In genomic region chr14:20431726-20432125, GRCm38 (mm10) we compare ENCODE assay signal across 15 mouse cellular contexts. TPM values are rescaled to one million over a fixed set of nuclear protein-coding genes. Genes with fewer than 3 reads are reported as not detected.
DNase-seq lines count a peak whose midpoint lies in the region; ATAC-seq and TF ChIP-seq lines count a peak whose summit lies in the region.
"Had no signal": no experiment of that assay in that cellular context is flagged by ENCODE, and none has a peak within 500 bp of the region (broad histone marks: within the 10 kb centered on the region; RNA-seq: fewer than 3 reads in every experiment).

No protein-coding gene starts in this region.

- H3K27me3 ChIP-seq in limb, embryonic 14.5 days (ENCODE audit: control insufficient read depth, insufficient read depth, low read length) = no peaks in the 10 kb centered on the region
- no peaks in the 10 kb centered on the region for H3K27me3 ChIP-seq in limb, embryonic 10.5 days (ENCODE audit: low read depth, poor library complexity, severe bottlenecking)
- H3K27me3 ChIP-seq in myocyte (ENCODE audit: control insufficient read depth, insufficient read depth, insufficient read length) = no peaks in the 10 kb centered on the region
- no peaks in the 10 kb centered on the region for H3K27me3 ChIP-seq in forebrain, embryonic 16.5 days (replicated peaks; ENCODE audit: control insufficient read depth, insufficient read depth, low read length)
- H3K27me3 ChIP-seq: forebrain, embryonic 13.5 days; heart, embryonic 12.5 days; hindbrain, embryonic 12.5 days had no signal

- no peak overlapping the region for H3K4me3 ChIP-seq in limb, embryonic 14.5 days (replicated peaks; ENCODE audit: low read length)
- H3K4me3 ChIP-seq in limb, embryonic 10.5 days = no peak overlapping the region
- H3K4me3 ChIP-seq in myocyte = no peak overlapping the region
- no peak overlapping the region for H3K4me3 ChIP-seq in forebrain, embryonic 16.5 days (replicated peaks; ENCODE audit: low read length)
- H3K4me3 ChIP-seq: forebrain, embryonic 13.5 days; heart, embryonic 12.5 days; hindbrain, embryonic 12.5 days had no signal

- H3K9me3 ChIP-seq in limb, embryonic 14.5 days (ENCODE audit: control insufficient read depth, low read length) = no peaks in the 10 kb centered on the region
- H3K9me3 ChIP-seq in limb, embryonic 10.5 days (replicated peaks) = no peaks in the 10 kb centered on the region
- no peaks in the 10 kb centered on the region for H3K9me3 ChIP-seq in forebrain, embryonic 16.5 days (ENCODE audit: control insufficient read depth, low read length)
- H3K9me3 ChIP-seq: forebrain, embryonic 13.5 days; hindbrain, embryonic 12.5 days had no signal

- no peak overlapping the region for H3ac ChIP-seq in myocyte (ENCODE audit: control insufficient read depth, insufficient read length)

- H3K27ac ChIP-seq in limb, embryonic 14.5 days (replicated peaks; ENCODE audit: low read depth, low read length) = no peak overlapping the region
- H3K27ac ChIP-seq in limb, embryonic 10.5 days = no peak overlapping the region
- no peak overlapping the region for H3K27ac ChIP-seq in forebrain, embryonic 16.5 days (ENCODE audit: low read length)
- H3K27ac ChIP-seq: forebrain, embryonic 13.5 days; hindbrain, embryonic 12.5 days had no signal

- no peak overlapping the region for H3K4me2 ChIP-seq in limb, embryonic 14.5 days (replicated peaks; ENCODE audit: low read depth, low read length, severe bottlenecking)
- H3K4me2 ChIP-seq in myocyte (ENCODE audit: low read depth) = peak overlapping the region; percentile 72
- no peak overlapping the region for H3K4me2 ChIP-seq in forebrain, embryonic 16.5 days (ENCODE audit: low read length)
- H3K4me2 ChIP-seq: forebrain, embryonic 13.5 days; heart, embryonic 12.5 days; hindbrain, embryonic 12.5 days had no signal

- H3K79me2 ChIP-seq in myocyte (ENCODE audit: control insufficient read depth, insufficient read depth) = no peaks in the 10 kb centered on the region

- TF ChIP-seq POLR2A in limb, embryonic 14.5 days (IDR thresholded peaks at IDR 0.05; ENCODE audit: borderline replicate concordance, extremely low read depth, insufficient read depth, insufficient read length) = no peak
- TF ChIP-seq POLR2A in myocyte (IDR thresholded peaks at IDR 0.05; ENCODE audit: insufficient read length, low read depth) = no peak

- no peak for ATAC-seq in limb, embryonic 14.5 days (ENCODE audit: low FRiP score, low read depth)
- no peak for ATAC-seq in forebrain, embryonic 16.5 days
- ATAC-seq: forebrain, embryonic 13.5 days; hindbrain, embryonic 16.5 days; inflammation-experienced regulatory T-cells, adult 6 months; intestine, postnatal 0 days had no signal

- no peaks in the 10 kb centered on the region for H3K4me1 ChIP-seq in limb, embryonic 14.5 days (ENCODE audit: control insufficient read depth, insufficient read depth, low read length)
- no peaks in the 10 kb centered on the region for H3K4me1 ChIP-seq in limb, embryonic 10.5 days
- no peaks in the 10 kb centered on the region for H3K4me1 ChIP-seq in forebrain, embryonic 16.5 days (replicated peaks; ENCODE audit: control insufficient read depth, insufficient read depth, low read length)
- H3K4me1 ChIP-seq: forebrain, embryonic 13.5 days; heart, embryonic 12.5 days; hindbrain, embryonic 12.5 days had no signal

- no peaks in the 10 kb centered on the region for H3K36me3 ChIP-seq in limb, embryonic 14.5 days (ENCODE audit: control insufficient read depth, insufficient read depth, low read length)
- H3K36me3 ChIP-seq in limb, embryonic 10.5 days = no peaks in the 10 kb centered on the region
- no peaks in the 10 kb centered on the region for H3K36me3 ChIP-seq in myocyte (ENCODE audit: control insufficient read depth, insufficient read depth)
- no peaks in the 10 kb centered on the region for H3K36me3 ChIP-seq in forebrain, embryonic 16.5 days (ENCODE audit: control insufficient read depth, insufficient read depth)
- H3K36me3 ChIP-seq: heart, embryonic 12.5 days; hindbrain, embryonic 12.5 days had no signal

- WGBS in limb, embryonic 14.5 days = 63% methylated on average over 6 of the region's 6 CpGs
- WGBS in limb, embryonic 10.5 days = 82% methylated on average over 6 of the region's 6 CpGs
- WGBS in forebrain, embryonic 16.5 days = 81% methylated on average over 6 of the region's 6 CpGs

- peak; percentile 6 for DNase-seq in limb, embryonic 14.5 days (ENCODE audit: low spot score)
- no peak for DNase-seq in limb, embryonic 10.5 days (ENCODE audit: low spot score)
- peak; percentile 85 for DNase-seq in fibroblast of lung, adult 2 months (ENCODE audit: low read depth)
- DNase-seq in kidney, postnatal 10 days = no peak
- DNase-seq: adrenal gland, adult 8-10 months; adrenal gland, postnatal 36 days; kidney, adult 8-10 months had no signal

- H3K9ac ChIP-seq in limb, embryonic 14.5 days (ENCODE audit: low read depth, low read length, severe bottlenecking) = no peak overlapping the region
- H3K9ac ChIP-seq in forebrain, embryonic 16.5 days (replicated peaks; ENCODE audit: low read depth, low read length) = no peak overlapping the region
- H3K9ac ChIP-seq: forebrain, embryonic 13.5 days; heart, embryonic 12.5 days; hindbrain, embryonic 12.5 days had no signal

TF ChIP-seq in myocyte, 11 proteins besides CTCF, POLR2A, EP300 and RAD21:
- no peak for TF ChIP-seq TCF3 (IDR thresholded peaks at IDR 0.05; ENCODE audit: insufficient read length, low read depth)

RNA-seq across cellular contexts. Expression of gene Cfap70, which starts 20.3 kb away (rescaled TPM):
- 0.18 and 0.30 TPM in 2 replicates for polyA plus RNA-seq in limb, embryonic 14.5 days (2012; rRNA removed)
- polyA plus RNA-seq in limb, embryonic 14.5 days (2014; fragmentation: Nextera tagmentation; extraction: Ambion mirVana) = 0.15 and 0.76 TPM in 2 replicates
- 0.29 and 0.90 TPM in 2 replicates for polyA plus RNA-seq in limb, embryonic 10.5 days (2016; fragmentation: Nextera tagmentation; extraction: Ambion mirVana)
- not detected for polyA plus RNA-seq in myocyte (2012; fragmentation: generic; extraction: Trizol)
- 0.65 and 1.1 TPM in 2 replicates for polyA plus RNA-seq in forebrain, embryonic 16.5 days (2015; fragmentation: Nextera tagmentation; extraction: Ambion mirVana)
- polyA plus RNA-seq: heart, embryonic 12.5 days; inflammation-experienced regulatory T-cells, adult 6 months; intestine, postnatal 0 days had no signal

RNA-seq across cellular contexts. Expression of gene Mrps16, which starts 38.3 kb away (rescaled TPM):
- 62.9 and 63.5 TPM in 2 replicates for polyA plus RNA-seq in limb, embryonic 14.5 days (2012; rRNA removed)
- polyA plus RNA-seq in limb, embryonic 14.5 days (2014; fragmentation: Nextera tagmentation; extraction: Ambion mirVana) = 99.0 and 99.7 TPM in 2 replicates
- polyA plus RNA-seq in limb, embryonic 10.5 days (2016; fragmentation: Nextera tagmentation; extraction: Ambion mirVana) = 90.4 TPM in 2 replicates
- 70.1 TPM for polyA plus RNA-seq in myocyte (2012; fragmentation: generic; extraction: Trizol)
- polyA plus RNA-seq in forebrain, embryonic 16.5 days (2015; fragmentation: Nextera tagmentation; extraction: Ambion mirVana) = 58.0 and 58.9 TPM in 2 replicates

RNA-seq across cellular contexts. Expression of gene Dnajc9, which starts 43.0 kb away (rescaled TPM):
- 104 and 132 TPM in 2 replicates for polyA plus RNA-seq in limb, embryonic 14.5 days (2012; rRNA removed)
- 151 and 152 TPM in 2 replicates for polyA plus RNA-seq in limb, embryonic 14.5 days (2014; fragmentation: Nextera tagmentation; extraction: Ambion mirVana)
- polyA plus RNA-seq in limb, embryonic 10.5 days (2016; fragmentation: Nextera tagmentation; extraction: Ambion mirVana) = 272 and 290 TPM in 2 replicates
- polyA plus RNA-seq in myocyte (2012; fragmentation: generic; extraction: Trizol) = 31.2 TPM
- polyA plus RNA-seq in forebrain, embryonic 16.5 days (2015; fragmentation: Nextera tagmentation; extraction: Ambion mirVana) = 181 and 189 TPM in 2 replicates

RNA-seq across cellular contexts. Expression of gene Anxa7, which starts 48.2 kb away (rescaled TPM):
- 50.5 and 52.8 TPM in 2 replicates for polyA plus RNA-seq in limb, embryonic 14.5 days (2012; rRNA removed)
- polyA plus RNA-seq in limb, embryonic 14.5 days (2014; fragmentation: Nextera tagmentation; extraction: Ambion mirVana) = 45.5 and 46.5 TPM in 2 replicates
- polyA plus RNA-seq in limb, embryonic 10.5 days (2016; fragmentation: Nextera tagmentation; extraction: Ambion mirVana) = 21.2 and 23.3 TPM in 2 replicates
- polyA plus RNA-seq in myocyte (2012; fragmentation: generic; extraction: Trizol) = 75.0 TPM
- polyA plus RNA-seq in forebrain, embryonic 16.5 days (2015; fragmentation: Nextera tagmentation; extraction: Ambion mirVana) = 16.7 and 18.9 TPM in 2 replicates

Comparison
In these comparisons a context has a peak if more than half of its experiments do, and no peak if none do; other contexts are left out.
1. DNase-seq: peak in limb, embryonic 14.5 days (single experiment) and fibroblast of lung, adult 2 months (single experiment); none in limb, embryonic 10.5 days (single experiment) and kidney, postnatal 10 days (single experiment).